Mouse (Mus musculus): Measurements from ENCODE around the gene Mapre3.

The Mapre3 gene

GRCm38 (mm10) chr5:30824124-30824988, 9.9 kb downstream of the Mapre3 start:
- DNase-seq (ENCODE audit: extremely low read depth, low read depth) = no peak

- DNase-seq (ENCODE audit: extremely low read depth, low read depth) = no peak
Measured at GRCm38 (mm10) chr5:30825166-30825565, 10.7 kb downstream of the Mapre3 start.

DNA sequence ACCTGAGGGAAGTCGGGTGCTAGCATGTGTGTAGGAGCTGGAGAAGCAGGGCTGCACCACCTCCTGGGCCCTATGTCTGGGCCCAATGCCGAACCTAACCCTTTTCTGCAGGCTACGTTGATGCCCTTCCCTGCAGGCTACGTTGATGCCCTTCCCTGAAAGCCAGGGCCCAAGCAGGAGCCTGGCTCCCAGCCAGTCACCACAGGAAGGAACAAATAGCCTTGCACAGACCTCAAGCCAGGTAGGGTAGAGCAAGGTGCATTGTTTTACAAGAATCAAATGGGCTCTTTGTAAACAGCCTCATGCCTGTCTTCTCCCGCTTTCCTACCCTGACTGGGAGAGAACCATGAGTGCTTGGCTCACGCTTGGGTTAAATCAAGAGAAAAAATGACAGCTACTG, 11.4 kb downstream of the Mapre3 start:
- no peak for DNase-seq (ENCODE audit: extremely low read depth, low read depth)

DNA sequence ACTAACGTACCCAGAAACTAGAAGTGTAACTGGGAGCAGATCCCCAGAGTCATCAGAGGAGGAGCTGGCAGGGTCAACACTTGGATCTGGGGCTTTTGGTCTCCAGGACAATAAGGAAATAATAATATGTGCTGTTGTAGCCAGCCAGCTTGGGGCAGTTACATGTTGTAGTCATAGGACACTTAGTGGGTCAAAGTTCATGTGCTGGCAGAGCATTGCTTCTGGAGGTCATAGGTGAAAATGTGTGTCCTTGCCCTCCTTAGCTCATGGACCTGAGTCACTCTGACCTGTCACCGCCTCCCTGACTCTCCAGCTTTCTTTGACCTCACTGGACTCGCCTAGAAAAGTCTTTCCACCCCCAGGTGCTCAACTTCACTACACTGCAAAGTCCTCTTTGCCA, 19.0 kb downstream of the Mapre3 start:
- no peak for DNase-seq (ENCODE audit: extremely low read depth, low read depth)

DNA sequence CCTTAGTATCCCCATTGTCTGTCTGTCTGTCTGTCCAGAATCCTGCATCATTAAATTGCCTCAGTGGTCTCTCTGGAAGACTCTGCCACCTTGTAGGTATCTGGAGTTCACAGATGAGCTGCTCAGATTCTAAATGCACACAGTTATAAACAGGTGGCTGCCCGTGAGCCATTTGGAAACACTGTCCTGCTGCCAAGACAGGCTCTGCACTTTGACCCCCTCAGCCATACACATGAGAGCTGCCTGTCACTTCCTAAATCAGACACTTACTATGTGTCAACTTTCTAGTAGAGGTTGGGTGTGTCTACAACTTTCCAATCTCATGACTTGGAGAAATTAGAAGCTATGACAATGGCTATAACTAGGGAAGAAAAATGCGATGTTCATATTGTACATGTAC, 25.3 kb downstream of the Mapre3 start:
- no peak for DNase-seq (ENCODE audit: extremely low read depth, low read depth)

- no peak for DNase-seq (ENCODE audit: extremely low read depth, low read depth)
Measured at GRCm38 (mm10) chr5:30841896-30842295, 27.5 kb downstream of the Mapre3 start.

DNA sequence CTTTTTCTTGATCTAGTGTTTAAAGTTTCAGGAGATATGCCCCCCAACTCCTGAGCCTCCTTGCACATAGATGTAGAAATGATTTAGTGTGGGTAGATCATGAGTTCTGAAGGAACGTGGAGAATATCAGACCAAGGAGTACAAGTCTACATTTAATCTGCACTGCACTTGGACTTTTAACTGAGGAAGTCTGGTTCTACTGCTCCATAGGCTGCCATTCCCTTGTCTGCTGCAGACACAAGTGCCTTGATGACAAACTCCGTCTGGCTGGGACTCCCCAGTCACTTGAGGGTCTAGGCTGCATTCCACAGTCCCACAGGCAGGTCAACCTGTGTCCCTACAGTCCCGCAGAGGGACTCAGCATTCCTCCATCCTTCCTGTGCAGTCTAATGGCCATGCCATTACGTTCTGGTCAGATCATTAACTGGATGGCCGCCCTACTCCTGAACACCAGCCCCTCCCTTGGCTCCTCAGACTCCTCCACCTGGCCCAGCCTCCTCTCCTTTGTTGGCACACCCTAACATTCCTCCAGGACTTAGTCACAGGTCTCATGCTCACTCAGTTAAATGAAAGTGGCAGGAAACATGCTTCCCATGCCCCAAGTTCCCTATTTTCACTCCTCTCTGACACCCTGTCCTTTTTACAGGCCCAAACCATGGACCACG, 35.6 kb downstream of the Mapre3 start:
- DNase-seq (ENCODE audit: extremely low read depth, low read depth) = no peak

DNA sequence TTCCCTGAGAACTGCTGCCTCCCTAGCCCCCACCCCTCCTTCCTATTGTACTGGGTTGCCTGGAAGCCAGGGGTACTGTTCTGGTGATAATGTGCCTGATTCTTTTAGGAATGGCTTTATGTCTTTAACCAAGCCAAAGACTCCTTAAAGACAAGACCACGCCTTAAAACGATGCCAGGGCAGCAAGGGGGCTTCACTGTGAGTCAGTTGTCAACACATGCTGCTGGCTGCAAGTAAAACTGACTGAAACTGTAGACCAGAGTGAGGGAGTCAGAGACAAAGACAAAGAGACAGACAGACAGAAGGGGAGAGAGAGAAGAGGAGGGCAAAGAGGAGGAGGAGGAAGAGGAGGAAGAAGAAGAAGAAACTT, 36.1 kb downstream of the Mapre3 start:
- DNase-seq (ENCODE audit: extremely low read depth, low read depth) = no peak

DNA sequence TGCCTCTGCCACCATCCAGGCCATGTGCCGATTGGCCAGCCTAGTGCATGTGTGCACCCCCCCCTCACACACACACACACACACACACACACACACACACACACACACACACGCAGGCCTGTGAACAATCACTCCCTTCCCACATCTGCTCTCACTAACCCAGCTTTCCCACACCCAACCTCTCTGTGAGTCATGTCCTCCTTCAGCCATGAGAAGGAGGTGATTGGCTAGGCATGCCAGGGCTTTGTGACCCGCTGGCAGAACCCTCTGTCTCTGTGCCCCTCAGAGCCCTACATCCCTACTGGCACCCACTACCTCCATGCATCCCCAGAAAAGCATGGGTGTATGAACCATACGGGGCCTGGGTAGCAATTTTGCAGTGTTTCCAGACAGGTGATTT, 39.1 kb downstream of the Mapre3 start:
- DNase-seq (ENCODE audit: extremely low read depth, low read depth) = no peak

GRCm38 (mm10) chr5:30855674-30856073, 41.2 kb downstream of the Mapre3 start:
- no peak for DNase-seq (ENCODE audit: extremely low read depth, low read depth)

DNA sequence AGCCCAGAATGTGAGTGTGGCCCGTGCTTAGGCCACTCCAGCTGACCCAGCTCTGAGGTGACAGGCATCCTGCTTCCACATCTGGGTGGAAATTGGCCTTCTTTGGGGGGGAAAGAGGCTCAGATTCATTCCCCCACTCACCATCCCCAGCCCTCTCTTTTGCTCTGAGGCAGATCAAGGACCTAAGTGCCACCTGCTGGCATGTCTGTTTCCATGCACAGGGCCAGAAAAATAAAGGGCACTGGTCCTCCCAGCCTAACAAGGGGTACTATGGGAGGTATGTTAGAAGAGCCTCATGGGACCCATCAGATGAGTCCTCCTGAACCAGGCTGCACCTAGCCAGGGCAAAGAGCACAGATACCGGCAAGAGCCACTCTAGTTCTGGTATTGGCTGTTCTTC, 41.7 kb downstream of the Mapre3 start:
- DNase-seq (ENCODE audit: extremely low read depth, low read depth) = no peak

DNA sequence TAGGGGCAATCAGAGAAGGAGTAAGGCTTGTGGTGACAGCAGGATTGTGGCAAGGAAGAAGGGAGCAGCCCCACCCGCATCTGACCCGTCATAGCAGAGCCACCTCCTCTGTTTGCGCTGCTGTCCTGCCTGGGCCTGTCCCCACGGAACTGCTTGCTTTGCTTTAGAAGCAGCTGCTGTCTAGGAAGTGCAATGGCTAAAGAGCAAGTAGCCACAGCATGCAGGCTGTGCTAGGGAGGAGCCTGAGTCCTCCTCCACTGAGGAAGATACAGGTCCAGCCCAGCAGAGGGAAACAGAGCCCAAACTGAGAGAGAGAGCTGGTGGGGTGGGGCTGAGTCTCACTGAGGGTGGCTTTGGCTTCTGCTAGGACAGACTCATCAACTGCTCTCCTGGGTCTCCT, 49.4 kb downstream of the Mapre3 start:
- DNase-seq (ENCODE audit: extremely low read depth, low read depth) = no peak

- no peak for DNase-seq (ENCODE audit: extremely low read depth, low read depth)
Measured at GRCm38 (mm10) chr5:30864322-30864721, 49.9 kb downstream of the Mapre3 start.

- DNase-seq (ENCODE audit: extremely low read depth, low read depth) = no peak
Measured at GRCm38 (mm10) chr5:30866871-30867270, 52.4 kb downstream of the Mapre3 start.

- no peak for DNase-seq (ENCODE audit: extremely low read depth, low read depth)
Measured at GRCm38 (mm10) chr5:30867712-30868111, 53.3 kb downstream of the Mapre3 start, which contains the start of gene Tmem214. Tmem214 (plus strand) TSS chr5:30868012.

DNA sequence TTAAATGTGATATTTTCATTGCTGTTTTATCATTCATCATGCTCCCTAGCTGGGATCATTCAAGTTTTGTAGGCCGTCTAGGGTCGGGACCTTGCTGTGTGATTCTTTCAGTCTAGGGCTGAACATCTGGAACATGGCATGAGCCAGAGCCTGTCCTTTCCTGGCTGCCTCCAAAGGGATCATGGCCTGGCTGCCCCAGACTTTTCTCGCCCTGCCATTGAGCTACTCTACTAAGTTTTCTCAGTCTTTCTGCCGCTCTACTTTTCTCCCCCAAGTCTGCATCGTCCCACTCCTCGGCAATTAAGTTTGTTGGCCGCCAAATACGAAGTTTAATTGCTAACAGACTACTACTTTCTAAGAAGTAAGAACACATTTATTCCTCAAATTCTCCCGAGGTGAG, 54.5 kb downstream of the Mapre3 start:
- no peak for DNase-seq (ENCODE audit: extremely low read depth, low read depth)

GRCm38 (mm10) chr5:30869405-30870130, 55.1 kb downstream of the Mapre3 start:
- peak; percentile 58 for DNase-seq (ENCODE audit: extremely low read depth, low read depth)

DNA sequence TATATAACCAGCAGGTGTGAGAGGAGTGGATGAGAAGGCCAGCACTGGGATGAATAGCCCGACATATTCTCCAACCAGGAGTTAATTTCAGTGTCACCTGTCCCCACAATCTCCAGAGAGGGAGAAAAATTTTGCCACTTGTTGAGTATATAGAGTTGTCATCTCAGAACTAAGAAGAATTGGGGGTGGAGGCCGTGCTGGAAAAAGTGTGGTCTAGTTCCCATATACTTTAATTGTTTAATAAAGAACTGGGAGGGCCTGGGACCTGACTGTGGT, 55.6 kb downstream of the Mapre3 start:
- no peak for DNase-seq (ENCODE audit: extremely low read depth, low read depth)

DNA sequence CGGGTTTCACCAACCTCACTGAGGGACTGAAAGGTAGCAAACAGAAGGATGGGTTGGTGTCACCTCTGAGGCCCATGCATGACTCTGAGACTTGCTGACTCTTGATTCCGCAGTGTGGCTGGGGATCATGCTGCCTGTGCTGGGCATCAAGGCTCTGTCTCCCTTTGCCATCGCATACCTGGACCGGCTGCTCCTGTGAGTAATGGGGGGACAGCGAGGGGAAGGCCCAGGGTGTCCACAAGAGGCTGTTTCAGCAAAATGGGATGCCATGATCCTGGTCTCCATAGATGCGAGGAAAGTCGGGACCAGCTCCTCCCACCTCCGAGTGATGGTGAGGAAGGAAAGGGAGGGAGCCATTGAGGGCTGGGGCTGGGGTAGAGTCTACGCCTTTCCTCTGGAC, 58.1 kb downstream of the Mapre3 start:
- no peak for DNase-seq (ENCODE audit: extremely low read depth, low read depth)

DNA sequence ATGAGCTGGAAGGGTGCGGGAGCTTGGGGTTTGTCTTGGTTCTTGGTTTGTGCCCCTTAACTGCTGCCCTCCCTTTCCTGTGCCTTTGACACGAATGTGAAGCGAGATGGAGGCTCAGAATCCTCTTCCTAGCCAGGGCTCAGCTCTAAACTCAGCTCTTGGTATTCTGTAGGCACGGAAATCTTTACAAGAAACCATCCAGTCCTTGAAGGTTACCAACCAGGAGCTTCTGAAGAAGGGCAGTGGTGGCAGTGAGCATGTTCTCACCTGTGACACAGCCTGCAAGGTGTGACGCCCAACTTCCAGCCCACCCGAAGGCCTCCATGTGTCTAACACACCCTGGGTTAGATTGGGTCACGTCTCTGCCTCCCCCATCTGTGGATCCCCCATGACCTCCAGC, 59.9 kb downstream of the Mapre3 start:
- no peak for DNase-seq (ENCODE audit: extremely low read depth, low read depth)

GRCm38 (mm10) chr5:30878616-30879015, 64.2 kb downstream of the Mapre3 start:
- DNase-seq (ENCODE audit: extremely low read depth, low read depth) = no peak

- DNase-seq (ENCODE audit: extremely low read depth, low read depth) = no peak
Measured at GRCm38 (mm10) chr5:30879347-30879943, 65.0 kb downstream of the Mapre3 start.
